Mouse (Mus musculus) heart, embryonic 16.5 days (tissue): ENCODE measurements around the gene Hemk1. TPM values are rescaled to one million over a fixed set of nuclear protein-coding genes. Genes with fewer than 3 reads are reported as not detected.

Experiments used
- ATAC-seq: fragments of 200-750 bp; cut with Nextera tagmentation; replicated peaks from 2 replicates; pipeline ENCODE4 v1.8.0; 2017; ENCODE audit warnings: moderate number of reproducible peaks; ENCODE audit not compliant: insufficient read depth, low FRiP score; ENCODE audit errors: extremely low read depth
- H3K27ac ChIP-seq: fragments of 300-500 bp; sonication (generic); 2 replicates; pipeline ENCODE4 v1.5.1; 2014; ENCODE audit warnings: mild to moderate bottlenecking, low read length, control low read depth, moderate library complexity
- H3K27me3 ChIP-seq: fragments of 300-500 bp; sonication (generic); 2 replicates; pipeline ENCODE4 v1.6.1; 2014; ENCODE audit warnings: low read length, mixed read lengths; ENCODE audit not compliant: control insufficient read depth, insufficient read depth
- H3K36me3 ChIP-seq: fragments of 300-500 bp; sonication (generic); 2 replicates; pipeline ENCODE4 v1.6.1; 2014; ENCODE audit not compliant: control insufficient read depth, insufficient read depth
- H3K4me1 ChIP-seq: fragments of 300-500 bp; sonication (generic); 2 replicates; pipeline ENCODE4 v1.6.1; 2014; ENCODE audit warnings: low read length, mixed read lengths; ENCODE audit not compliant: control insufficient read depth, insufficient read depth
- H3K4me2 ChIP-seq: fragments of 300-500 bp; sonication (generic); 2 replicates; pipeline ENCODE4 v1.6.1; 2014; ENCODE audit warnings: low read depth, mild to moderate bottlenecking, control low read depth, low read length
- H3K4me3 ChIP-seq: fragments of 300-500 bp; sonication (generic); 2 replicates; pipeline ENCODE4 v1.5.1; 2014; ENCODE audit warnings: mild to moderate bottlenecking, control low read depth, low read length
- H3K9ac ChIP-seq: fragments of 300-500 bp; sonication (generic); 2 replicates; pipeline ENCODE4 v1.6.1; 2014; ENCODE audit warnings: low read length, control low read depth
- H3K9me3 ChIP-seq: fragments of 300-500 bp; sonication (generic); replicated peaks from 2 replicates; pipeline ENCODE4 v1.6.1; 2016; ENCODE audit warnings: low read length; ENCODE audit not compliant: control insufficient read depth
- WGBS: fragments of 180-500 bp; shearing (Covaris S2); extraction: QIAGEN DNeasy Blood & Tissue Kit; methylation state at CpG from one replicate; pipeline ENCODE4 v1.1.7; 2014; 5-methylcytosine and 5-hydroxymethylcytosine counted together
- polyA plus RNA-seq: library from polyadenylated mRNA; unstranded; fragments of >200 nt; fragmentation: Nextera tagmentation; extraction: Ambion mirVana; gene quantifications from 2 replicates; pipeline ENCODE4 v1.2.1, GENCODE M21; 2015

The Hemk1 gene
- polyA plus RNA-seq, 1 experiment from 2014 or later = 10.2 TPM

GRCm38 (mm10) chr9:107336386-107336785 lies 1.8 kb downstream of the Hemk1 start:
- H3K4me1 ChIP-seq = peaks cover 23% of the 10 kb centered on the region
- WGBS = 78% methylated on average over 6 of the region's 6 CpGs
- H3K4me2 ChIP-seq = no peak overlapping the region
- H3K36me3 ChIP-seq = peaks cover 5% of the 10 kb centered on the region; the same call in 1 of the 2 replicates
- no peak overlapping the region for H3K9ac ChIP-seq
- no peaks in the 10 kb centered on the region for H3K9me3 ChIP-seq
- no peak overlapping the region for H3K27ac ChIP-seq
- no peak for ATAC-seq
- no peak overlapping the region for H3K4me3 ChIP-seq
- 0 out of 2 replicates have a peak, but pooled peaks cover 3% of the 10 kb centered on the region for H3K27me3 ChIP-seq

DNA sequence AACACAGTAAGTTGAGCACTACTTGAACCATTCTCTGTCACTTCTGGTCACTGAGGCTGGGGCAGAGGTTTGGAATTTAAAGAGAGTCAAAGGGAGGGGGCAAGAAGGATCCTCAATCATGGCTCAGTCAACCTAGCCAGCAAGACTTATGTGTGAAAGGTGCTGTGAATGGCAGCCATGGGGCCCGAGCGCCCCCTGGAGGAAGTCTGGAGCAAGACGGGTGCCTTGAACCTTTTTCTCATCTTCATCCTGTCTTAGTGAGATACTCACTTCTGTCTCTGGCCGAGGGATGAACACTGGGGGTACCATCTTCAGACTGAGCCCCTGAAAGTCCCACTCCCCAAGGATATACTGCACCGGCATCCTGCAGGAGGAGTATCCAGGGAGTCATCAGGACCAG lies 2.2 kb downstream of the Hemk1 start:
- no peak for ATAC-seq
- no peak overlapping the region for H3K27ac ChIP-seq
- no peaks in the 10 kb centered on the region for H3K27me3 ChIP-seq
- H3K4me1 ChIP-seq = peaks cover 19% of the 10 kb centered on the region
- 5% methylated on average over 5 of the region's 5 CpGs for WGBS
- H3K9ac ChIP-seq = no peak overlapping the region
- peaks cover 5% of the 10 kb centered on the region; the same call in 1 of the 2 replicates for H3K36me3 ChIP-seq
- no peak overlapping the region for H3K4me3 ChIP-seq
- no peak overlapping the region for H3K4me2 ChIP-seq
- H3K9me3 ChIP-seq = no peaks in the 10 kb centered on the region

GRCm38 (mm10) chr9:107335046-107335445 lies 3.1 kb downstream of the Hemk1 start:
- Histone ChIP-seq H3K27me3 (no peaks in the 10 kb centered on the region), H3K9ac (no peak overlapping the region), H3K9me3 (no peaks in the 10 kb centered on the region), H3K4me2 (no peak overlapping the region), H3K27ac (no peak overlapping the region), H3K36me3 (peaks cover 5% of the 10 kb centered on the region; the same call in 1 of the 2 replicates), H3K4me1 (peaks cover 17% of the 10 kb centered on the region), H3K4me3 (no peak overlapping the region)
- ATAC-seq = no peak
- WGBS = 77% methylated on average over 5 of the region's 5 CpGs

DNA sequence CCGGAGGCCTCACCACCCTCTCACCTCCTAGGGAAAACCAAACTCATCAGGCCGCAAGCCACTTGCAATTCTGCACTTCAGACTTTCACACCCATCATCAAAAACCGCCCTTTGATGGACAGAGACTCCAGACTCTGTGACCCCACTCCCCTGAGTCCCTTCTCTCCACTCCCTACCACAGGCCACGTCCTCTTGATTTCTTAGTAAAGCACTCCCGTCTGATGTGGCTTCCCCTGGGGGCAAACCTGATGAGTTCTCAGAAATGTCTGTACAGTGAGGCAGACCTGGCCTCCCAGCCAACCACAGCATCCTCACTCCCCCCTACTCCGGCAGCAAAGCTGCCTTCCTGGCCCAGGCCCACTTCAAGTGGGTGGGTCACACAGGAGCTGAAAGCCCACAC lies 3.8 kb downstream of the Hemk1 start:
- Histone ChIP-seq H3K9ac (no peak overlapping the region), H3K9me3 (no peaks in the 10 kb centered on the region), H3K4me1 (peaks cover 14% of the 10 kb centered on the region), H3K36me3 (peaks cover 5% of the 10 kb centered on the region; the same call in 1 of the 2 replicates), H3K4me3 (no peak overlapping the region), H3K27me3 (no peaks in the 10 kb centered on the region), H3K4me2 (no peak overlapping the region), H3K27ac (no peak overlapping the region)
- ATAC-seq = no peak; the same call in 1 of the 2 replicates
- 72% methylated on average over 6 of the region's 6 CpGs for WGBS

GRCm38 (mm10) chr9:107333686-107334085 lies 4.5 kb downstream of the Hemk1 start:
- Histone ChIP-seq H3K36me3 (peaks cover 5% of the 10 kb centered on the region; the same call in 1 of the 2 replicates), H3K4me3 (no peak overlapping the region), H3K27ac (no peak overlapping the region), H3K9ac (no peak overlapping the region), H3K4me1 (peaks cover 11% of the 10 kb centered on the region), H3K27me3 (no peaks in the 10 kb centered on the region), H3K4me2 (no peak overlapping the region), H3K9me3 (no peaks in the 10 kb centered on the region)
- no peak for ATAC-seq
- WGBS = 67% methylated on average over 2 of the region's 2 CpGs

DNA sequence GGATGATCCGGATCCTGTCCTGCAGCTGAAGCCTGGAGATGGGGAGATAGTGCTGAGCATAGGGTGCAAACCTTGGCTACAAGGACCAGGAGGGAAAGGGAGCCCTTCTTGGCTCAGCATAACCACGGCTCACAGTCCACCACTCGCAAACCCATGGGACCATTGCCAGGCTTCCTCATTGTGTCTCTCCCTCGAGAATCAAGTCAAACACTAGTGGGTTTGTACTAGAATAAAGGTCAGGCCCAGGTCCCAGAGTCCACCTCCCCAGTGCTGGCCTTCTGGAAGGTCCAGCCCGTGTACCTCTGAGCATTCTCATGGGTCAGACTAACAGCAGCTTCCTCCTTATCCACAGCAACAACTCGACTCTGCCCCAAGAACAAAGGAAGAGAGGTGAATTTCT lies 7.4 kb downstream of the Hemk1 start:
- Histone ChIP-seq H3K9ac (no peak overlapping the region), H3K4me2 (no peak overlapping the region), H3K27me3 (no peaks in the 10 kb centered on the region), H3K4me1 (no peaks in the 10 kb centered on the region), H3K9me3 (no peaks in the 10 kb centered on the region), H3K4me3 (no peak overlapping the region), H3K27ac (no peak overlapping the region), H3K36me3 (peaks cover 5% of the 10 kb centered on the region; the same call in 1 of the 2 replicates)
- 78% methylated on average over 6 of the region's 6 CpGs for WGBS
- no peak for ATAC-seq

GRCm38 (mm10) chr9:107327879-107328620 lies 10.1 kb downstream of the Hemk1 start:
- H3K27ac ChIP-seq = no peak overlapping the region
- no peak overlapping the region for H3K9ac ChIP-seq
- no peak overlapping the region for H3K4me2 ChIP-seq
- H3K36me3 ChIP-seq = peaks cover 5% of the 10 kb centered on the region; the same call in 1 of the 2 replicates
- no peaks in the 10 kb centered on the region for H3K9me3 ChIP-seq
- H3K4me1 ChIP-seq = peaks cover 21% of the 10 kb centered on the region
- no peaks in the 10 kb centered on the region for H3K27me3 ChIP-seq
- no peak for ATAC-seq
- no peak overlapping the region for H3K4me3 ChIP-seq
- 78% methylated on average over 16 of the region's 16 CpGs for WGBS

GRCm38 (mm10) chr9:107325904-107326303 lies 12.2 kb downstream of the Hemk1 start:
- Histone ChIP-seq H3K9me3 (no peaks in the 10 kb centered on the region), H3K9ac (no peak overlapping the region), H3K27me3 (no peaks in the 10 kb centered on the region), H3K36me3 (no peaks in the 10 kb centered on the region), H3K4me2 (no peak overlapping the region), H3K4me1 (peaks cover 25% of the 10 kb centered on the region), H3K4me3 (no peak overlapping the region), H3K27ac (no peak overlapping the region)
- no peak for ATAC-seq
- WGBS = 62% methylated on average over 7 of the region's 7 CpGs

DNA sequence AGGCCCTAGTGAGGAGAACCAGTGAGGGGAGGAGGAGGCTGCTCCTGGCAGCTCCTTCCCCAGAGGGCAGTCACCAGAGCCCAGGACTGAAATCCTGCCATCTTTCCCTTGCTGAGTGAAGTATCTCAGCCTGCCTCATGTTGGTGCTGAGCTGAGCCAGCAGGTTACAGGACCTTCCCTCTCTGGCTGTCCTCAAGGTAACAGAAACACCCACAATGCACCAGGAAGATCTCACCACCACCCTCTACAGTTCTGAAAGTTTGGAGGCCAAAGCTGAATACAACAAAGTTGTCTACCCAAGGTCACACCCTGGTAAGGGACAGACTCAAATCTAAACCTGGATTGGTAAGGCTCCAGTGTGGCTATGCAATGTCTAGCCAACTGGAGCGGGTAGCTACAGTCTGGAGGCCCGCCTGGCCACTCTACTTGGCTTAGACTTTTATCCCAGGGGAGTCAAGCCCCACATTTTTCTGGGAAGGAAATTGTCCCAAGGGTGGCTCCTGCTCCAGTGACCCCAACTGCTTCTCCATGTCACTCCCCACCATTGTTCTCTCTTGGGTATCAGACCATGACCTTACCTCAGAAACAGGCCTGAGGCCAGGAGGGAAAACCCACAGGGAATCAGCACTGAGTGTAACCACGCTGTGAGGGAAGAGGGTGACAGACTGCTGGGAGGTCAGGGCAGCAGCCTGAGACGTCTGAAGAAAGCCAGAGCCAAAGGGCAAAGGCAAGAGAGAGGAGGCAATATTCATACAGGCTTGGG lies 13.2 kb downstream of the Hemk1 start:
- Histone ChIP-seq H3K4me1 (peaks cover 25% of the 10 kb centered on the region), H3K4me2 (no peak overlapping the region), H3K4me3 (no peak overlapping the region), H3K27ac (no peak overlapping the region), H3K27me3 (no peaks in the 10 kb centered on the region), H3K9me3 (no peaks in the 10 kb centered on the region), H3K36me3 (no peaks in the 10 kb centered on the region), H3K9ac (no peak overlapping the region)
- ATAC-seq = no peak
- WGBS = 64% methylated on average over 4 of the region's 4 CpGs
